Mouse (Mus musculus): ENCODE measurements around the gene Mdga1.
"Not testable (repeated sequence)": the region's sequence is repeated elsewhere in the genome, so short reads cannot be mapped to it uniquely, and the experiment has no call there.

Gene Mdga1

GRCm38 (mm10) chr17:29795050-29795770 is 174.7 kb downstream of the Mdga1 start:
- DNase-seq: no peak

- no peak for DNase-seq
Measured at GRCm38 (mm10) chr17:29791531-29792050, 178.3 kb downstream of the Mdga1 start.

- peak; percentile 75 for DNase-seq
Measured at GRCm38 (mm10) chr17:29790231-29790740, 179.6 kb downstream of the Mdga1 start.

GRCm38 (mm10) chr17:29789715-29790114 is 180.2 kb downstream of the Mdga1 start:
- no peak for DNase-seq

GRCm38 (mm10) chr17:29788573-29788972 is 181.3 kb downstream of the Mdga1 start:
- no peak for DNase-seq

GRCm38 (mm10) chr17:29784820-29785219 is 185.1 kb downstream of the Mdga1 start:
- DNase-seq: no peak

- DNase-seq: not testable (repeated sequence)
Measured at GRCm38 (mm10) chr17:29781472-29781871, 188.4 kb downstream of the Mdga1 start.

- DNase-seq: no peak
Measured at GRCm38 (mm10) chr17:29778021-29778420, 191.9 kb downstream of the Mdga1 start.

All from cerebellum, adult 11-12 months (tissue).